Mouse (Mus musculus): Measurements from ENCODE around the gene Pdha2.

Pdha2 gene

DNA sequence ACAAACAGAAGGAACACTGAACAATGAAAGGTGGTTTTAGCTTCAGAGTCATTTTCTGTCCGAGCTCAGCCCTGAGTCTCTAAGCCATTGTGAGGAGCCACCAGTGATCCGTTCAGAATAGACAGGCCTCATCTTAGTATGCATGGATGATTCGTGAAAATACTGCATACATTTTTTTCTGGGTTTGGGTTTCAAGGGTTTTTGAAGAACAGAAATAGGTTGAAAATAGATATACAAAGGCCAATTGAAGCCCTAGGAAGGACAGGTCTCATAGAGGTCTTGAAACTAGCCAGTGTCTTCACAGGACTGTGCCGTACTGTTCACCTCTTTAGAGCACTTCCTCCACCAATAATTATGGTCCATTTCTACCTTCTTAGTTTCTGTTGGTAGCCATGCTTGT lies 21.7 kb downstream of the Pdha2 start:
- Histone ChIP-seq H3K36me3 (ENCODE audit: control insufficient read depth, insufficient read depth, low read length, poor library complexity, severe bottlenecking) (no peaks in the 10 kb centered on the region), H3K27me3 (ENCODE audit: control insufficient read depth, insufficient read depth, low read length, poor library complexity, severe bottlenecking) (no peaks in the 10 kb centered on the region)
- DNase-seq (ENCODE audit: low read depth, low spot score) = no peak

GRCm38 (mm10) chr3:141160986-141161385 lies 51.2 kb downstream of the Pdha2 start:
- DNase-seq (ENCODE audit: low read depth, low spot score) = no peak
- H3K36me3 ChIP-seq (ENCODE audit: control insufficient read depth, insufficient read depth, low read length, poor library complexity, severe bottlenecking) = no peaks in the 10 kb centered on the region
- no peaks in the 10 kb centered on the region for H3K27me3 ChIP-seq (ENCODE audit: control insufficient read depth, insufficient read depth, low read length, poor library complexity, severe bottlenecking)
